Mouse (Mus musculus): ENCODE measurements around the gene Thegl. TPM values are rescaled to one million over a fixed set of nuclear protein-coding genes. Genes with fewer than 3 reads are reported as not detected.

Thegl gene
- polyA plus RNA-seq, 1 experiment from 2014 or later, result 0.48 TPM

DNA sequence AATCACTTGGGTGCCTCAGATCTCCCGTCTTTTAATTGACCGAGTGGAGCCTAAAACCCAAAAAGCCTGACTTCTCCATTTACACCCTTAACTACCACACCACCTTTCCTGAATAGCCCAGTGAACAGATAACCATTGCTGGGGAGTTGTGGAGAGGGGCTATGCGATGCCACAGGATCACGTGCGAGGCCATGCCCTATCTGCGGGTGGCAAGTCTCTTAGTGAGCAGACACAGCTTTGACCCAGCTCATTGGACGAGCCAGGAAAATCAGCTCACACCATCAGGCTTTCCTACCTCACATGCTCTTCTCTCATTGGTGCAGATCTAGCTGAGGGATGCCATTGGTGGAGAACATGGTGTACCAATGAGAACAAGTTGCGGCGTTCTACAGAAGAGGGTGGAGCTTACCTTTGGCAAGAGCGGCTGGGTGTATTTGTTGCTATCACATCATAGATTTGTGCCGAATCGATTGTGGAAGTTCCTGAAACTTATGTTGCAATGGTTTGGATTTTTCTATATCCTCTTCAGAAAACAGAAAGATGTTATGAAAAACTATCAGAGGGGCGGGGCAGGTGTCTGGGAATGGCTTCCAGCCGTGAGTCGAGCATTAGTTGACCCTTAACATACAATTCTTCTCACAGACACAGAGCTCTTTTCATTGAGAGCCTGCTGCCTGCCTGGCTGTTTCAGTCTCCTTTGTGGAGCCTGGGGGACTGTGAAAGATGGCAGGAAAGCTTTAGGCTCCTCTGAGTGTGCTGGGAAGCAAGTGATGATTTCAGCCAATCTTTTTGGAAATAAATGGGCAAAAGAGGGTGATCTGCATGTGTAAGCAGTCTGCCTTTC is 86.9 kb downstream of the Thegl start:
- Histone ChIP-seq H3K27ac (ENCODE audit: low read depth, low read length) (no peak overlapping the region), H3K36me3 (ENCODE audit: control insufficient read depth, insufficient read depth, low read length) (no peaks in the 10 kb centered on the region), H3K4me1 (replicated peaks; ENCODE audit: control insufficient read depth, insufficient read depth, low read length) (no peaks in the 10 kb centered on the region), H3K9me3 (ENCODE audit: control insufficient read depth, low read length) (no peaks in the 10 kb centered on the region), H3K9ac (ENCODE audit: low read depth, low read length) (no peak overlapping the region), H3K4me2 (no peak overlapping the region), H3K27me3 (replicated peaks; ENCODE audit: control insufficient read depth, insufficient read depth, low read length) (no peaks in the 10 kb centered on the region), H3K4me3 (ENCODE audit: low read depth, low read length) (no peak overlapping the region)
- ATAC-seq (replicated peaks; ENCODE audit: low FRiP score) (no peak), DNase-seq (ENCODE audit: low spot score) (no peak)
- WGBS, result 75% methylated on average over 15 of the region's 15 CpGs

DNA sequence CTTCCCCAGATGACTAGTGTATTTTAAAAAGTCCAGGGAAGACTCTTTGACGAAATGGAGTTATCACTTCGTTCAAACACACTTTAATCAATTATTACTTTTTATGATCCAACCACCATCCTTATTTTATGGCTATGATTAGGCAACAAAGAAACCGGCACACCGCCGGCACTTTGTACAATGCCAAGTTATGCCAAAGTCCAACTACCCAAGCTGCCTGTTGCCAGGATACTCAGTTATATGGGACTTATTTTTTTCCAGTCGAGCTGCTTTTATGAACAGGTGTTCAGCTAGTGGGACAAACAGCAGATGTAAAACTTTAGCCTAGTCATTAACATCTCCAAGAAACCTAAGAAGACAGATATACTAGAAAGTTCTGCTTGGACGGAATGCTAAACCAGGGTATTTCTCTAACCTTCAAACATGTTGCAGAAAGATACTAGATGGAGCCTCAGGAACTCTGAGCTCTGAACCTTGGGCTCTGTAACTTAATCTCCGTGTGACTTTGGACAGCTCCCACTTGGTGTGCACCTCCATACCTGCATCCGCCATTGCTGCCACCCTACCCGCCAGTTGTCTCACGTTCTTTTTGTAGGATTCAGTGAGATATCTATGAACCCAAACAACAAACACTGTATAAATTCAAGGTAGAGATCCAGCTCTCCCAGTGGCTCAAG is 91.5 kb downstream of the Thegl start:
- no peaks in the 10 kb centered on the region for H3K36me3 ChIP-seq (ENCODE audit: control insufficient read depth, insufficient read depth, low read length)
- no peak for ATAC-seq (replicated peaks; ENCODE audit: low FRiP score)
- DNase-seq (ENCODE audit: low spot score), result no peak
- H3K4me2 ChIP-seq, result no peak overlapping the region
- WGBS, result 81% methylated on average over 11 of the region's 11 CpGs
- H3K4me1 ChIP-seq (replicated peaks; ENCODE audit: control insufficient read depth, insufficient read depth, low read length), result no peaks in the 10 kb centered on the region
- H3K9ac ChIP-seq (ENCODE audit: low read depth, low read length), result no peak overlapping the region
- no peak overlapping the region for H3K27ac ChIP-seq (ENCODE audit: low read depth, low read length)
- no peaks in the 10 kb centered on the region for H3K9me3 ChIP-seq (ENCODE audit: control insufficient read depth, low read length)
- no peaks in the 10 kb centered on the region for H3K27me3 ChIP-seq (replicated peaks; ENCODE audit: control insufficient read depth, insufficient read depth, low read length)
- H3K4me3 ChIP-seq (ENCODE audit: low read depth, low read length), result no peak overlapping the region

DNA sequence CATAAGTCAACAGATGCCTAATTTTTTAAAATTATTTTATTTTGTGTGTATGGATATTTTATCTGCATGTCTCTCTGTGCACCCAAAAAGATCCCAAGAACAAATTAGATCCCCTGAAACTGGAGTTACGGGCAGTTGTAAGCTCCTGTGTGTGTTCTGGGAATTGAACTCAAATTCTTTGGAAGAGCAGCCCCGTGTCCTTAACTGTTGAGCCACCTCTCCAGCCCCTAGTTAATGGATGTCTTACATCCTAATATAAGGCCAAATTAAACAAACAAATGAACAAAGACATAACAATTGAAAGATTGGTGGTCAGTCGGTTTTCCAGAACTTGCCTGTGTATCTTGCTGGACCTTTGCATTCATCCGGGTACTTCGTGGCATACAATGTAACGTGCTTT is 93.0 kb downstream of the Thegl start:
- Histone ChIP-seq H3K4me2 (no peak overlapping the region), H3K27ac (ENCODE audit: low read depth, low read length) (no peak overlapping the region), H3K9me3 (ENCODE audit: control insufficient read depth, low read length) (no peaks in the 10 kb centered on the region), H3K9ac (ENCODE audit: low read depth, low read length) (no peak overlapping the region), H3K4me3 (ENCODE audit: low read depth, low read length) (no peak overlapping the region), H3K4me1 (replicated peaks; ENCODE audit: control insufficient read depth, insufficient read depth, low read length) (no peaks in the 10 kb centered on the region), H3K36me3 (ENCODE audit: control insufficient read depth, insufficient read depth, low read length) (no peaks in the 10 kb centered on the region), H3K27me3 (replicated peaks; ENCODE audit: control insufficient read depth, insufficient read depth, low read length) (no peaks in the 10 kb centered on the region)
- no peak for ATAC-seq (replicated peaks; ENCODE audit: low FRiP score)
- no peak for DNase-seq (ENCODE audit: low spot score)
- 83% methylated on average over 6 of the region's 6 CpGs for WGBS

DNA sequence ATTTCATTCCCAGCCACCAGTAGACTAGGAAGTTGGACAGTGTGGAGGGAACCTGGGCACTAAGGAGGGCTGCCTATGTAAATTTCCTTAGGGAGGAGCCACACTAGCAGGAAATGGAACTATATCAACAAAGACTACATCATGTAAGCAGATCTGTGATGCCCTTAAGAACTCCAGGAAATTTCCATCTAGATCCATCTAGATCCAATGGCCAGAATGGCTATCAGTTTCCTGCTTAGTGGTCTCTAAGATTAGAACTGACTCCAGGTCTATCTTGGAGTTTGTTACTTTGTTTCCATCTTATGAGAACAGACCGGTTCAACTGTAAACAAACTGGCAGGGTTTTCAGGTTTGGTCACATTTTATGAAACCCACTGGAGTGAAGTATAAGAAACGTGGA is 94.0 kb downstream of the Thegl start:
- no peak for DNase-seq (ENCODE audit: low spot score)
- H3K9ac ChIP-seq (ENCODE audit: low read depth, low read length), result no peak overlapping the region
- ATAC-seq (replicated peaks; ENCODE audit: low FRiP score), result no peak
- H3K36me3 ChIP-seq (ENCODE audit: control insufficient read depth, insufficient read depth, low read length), result no peaks in the 10 kb centered on the region
- no peaks in the 10 kb centered on the region for H3K9me3 ChIP-seq (ENCODE audit: control insufficient read depth, low read length)
- H3K4me2 ChIP-seq, result no peak overlapping the region
- no peak overlapping the region for H3K4me3 ChIP-seq (ENCODE audit: low read depth, low read length)
- H3K27ac ChIP-seq (ENCODE audit: low read depth, low read length), result no peak overlapping the region
- 63% methylated on average over 2 of the region's 2 CpGs for WGBS
- no peaks in the 10 kb centered on the region for H3K4me1 ChIP-seq (replicated peaks; ENCODE audit: control insufficient read depth, insufficient read depth, low read length)
- H3K27me3 ChIP-seq (replicated peaks; ENCODE audit: control insufficient read depth, insufficient read depth, low read length), result no peaks in the 10 kb centered on the region

Other genes starting within 250 kb of the Thegl start
- gene Aasdh, start 110.5 kb upstream of the Thegl start, polyA plus RNA-seq (2014; fragmentation: Nextera tagmentation; extraction: Ambion mirVana), result 17.1 and 20.7 TPM in 2 replicates
- gene Paics, start 64.7 kb upstream of the Thegl start, polyA plus RNA-seq (2014; fragmentation: Nextera tagmentation; extraction: Ambion mirVana), result 357 and 393 TPM in 2 replicates
- gene Ppat, start 64.4 kb upstream of the Thegl start, polyA plus RNA-seq (2014; fragmentation: Nextera tagmentation; extraction: Ambion mirVana), result 73.0 and 87.1 TPM in 2 replicates
- gene Srp72, start 41.3 kb upstream of the Thegl start, polyA plus RNA-seq (2014; fragmentation: Nextera tagmentation; extraction: Ambion mirVana), result 89.7 and 90.0 TPM in 2 replicates
- gene Arl9, start 12.0 kb upstream of the Thegl start, polyA plus RNA-seq (2014; fragmentation: Nextera tagmentation; extraction: Ambion mirVana), result 0.47 TPM in 1 of 2 replicates, not detected in the other
- gene Hopx, start 99.1 kb downstream of the Thegl start, polyA plus RNA-seq (2014; fragmentation: Nextera tagmentation; extraction: Ambion mirVana), result 0.15 TPM in 1 of 2 replicates, not detected in the other
- gene Spink2, start 195.4 kb downstream of the Thegl start, polyA plus RNA-seq (2014; fragmentation: Nextera tagmentation; extraction: Ambion mirVana), result 0.29 TPM in 1 of 2 replicates, not detected in the other
- 21.8 and 22.7 TPM in 2 replicates for gene Rest, start 249.5 kb downstream of the Thegl start, polyA plus RNA-seq (2014; fragmentation: Nextera tagmentation; extraction: Ambion mirVana)

Measured in liver, embryonic 11.5 days (tissue).